Mouse (Mus musculus) monocyte, adult 5-6 weeks (primary cell): Measurements from ENCODE around the gene Wdr26. TPM values are rescaled to one million over a fixed set of nuclear protein-coding genes. Genes with fewer than 3 reads are reported as not detected.

Experiments
- ATAC-seq: fragments of 153-309, 156-312 bp; replicated peaks from 2 replicates; pipeline ENCODE4 v1.8.0; 2017; ENCODE audit warnings: mild to moderate bottlenecking; ENCODE audit not compliant: low TSS enrichment, insufficient number of reproducible peaks, severe bottlenecking, poor library complexity, low FRiP score
- total RNA-seq: library from RNA; stranded (forward); fragments of 200-1000, 200-491, 200-594 nt; gene quantifications from 3 replicates; pipeline ENCODE4 v1.2.3, GENCODE M21; 2017

The Wdr26 gene
- total RNA-seq, 1 experiment from 2014 or later = 228 TPM

DNA sequence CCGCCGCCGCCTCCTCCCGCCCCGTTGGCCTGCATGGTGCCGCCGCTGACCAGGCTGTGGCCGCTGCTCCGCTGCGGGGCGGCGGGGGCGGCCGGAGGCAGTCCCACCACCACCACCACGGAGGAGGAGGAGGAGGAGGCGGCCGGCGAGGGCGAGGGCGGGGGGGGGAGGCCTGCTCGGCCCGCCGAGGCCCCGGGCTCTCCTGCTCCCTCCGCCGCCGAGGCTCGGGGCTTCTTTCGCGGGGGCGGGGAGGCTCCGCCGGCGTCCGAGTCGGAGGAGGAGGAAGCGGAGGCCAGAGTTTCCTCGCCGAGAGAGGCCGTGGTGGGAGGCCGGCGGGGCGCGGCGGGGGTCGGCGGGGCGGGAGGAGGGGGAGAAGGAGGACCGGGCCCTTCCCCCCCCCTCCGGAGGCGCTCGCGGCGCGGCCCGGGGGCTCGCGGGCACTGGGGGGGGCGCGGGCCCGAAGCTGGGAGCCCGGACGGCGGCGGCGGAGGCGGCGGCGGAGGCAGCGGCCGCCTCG, 340 bp downstream of the Wdr26 start:
- ATAC-seq = no peak

DNA sequence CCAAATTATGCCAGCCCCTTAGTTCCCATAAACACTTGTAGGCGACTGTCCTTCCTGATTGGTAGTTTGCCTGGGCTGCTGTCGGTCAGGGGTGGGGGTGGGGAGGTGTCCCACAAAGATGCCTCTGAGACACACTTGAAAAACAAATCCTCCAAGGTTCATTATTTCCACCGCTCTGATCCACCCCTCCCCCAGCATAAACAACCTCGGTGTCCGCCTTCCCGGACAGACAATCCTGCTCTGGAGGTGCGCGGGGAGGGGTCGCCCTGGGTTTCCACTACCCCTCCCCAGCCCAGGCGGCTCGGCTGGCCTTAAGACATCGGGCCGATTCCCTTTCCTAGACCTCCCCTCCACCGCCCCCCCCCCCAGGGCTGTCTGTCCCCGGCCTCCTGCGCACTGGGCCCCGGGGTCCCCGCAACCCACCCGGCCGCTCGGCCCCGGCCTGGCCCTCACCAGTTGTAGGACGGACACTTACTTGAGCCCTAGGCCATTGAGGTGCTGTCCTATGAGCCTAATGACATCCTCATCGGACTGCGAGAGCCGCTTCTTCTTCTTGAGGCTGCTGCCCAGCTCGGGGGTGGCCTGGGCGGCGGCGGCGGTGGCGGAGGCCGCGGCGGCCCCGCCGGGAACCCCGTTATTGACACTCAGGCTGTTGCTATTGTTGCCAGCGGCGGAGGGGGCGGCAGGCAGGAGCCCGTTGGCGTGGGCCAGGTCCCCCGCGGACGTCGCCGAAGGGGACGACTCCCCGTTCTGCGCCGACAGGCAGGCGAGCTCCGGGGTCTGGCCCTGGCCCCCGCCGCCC, 999 bp downstream of the Wdr26 start:
- ATAC-seq = peak; percentile 24

GRCm38 (mm10) chr1:181210147-181210546, 1.7 kb downstream of the Wdr26 start:
- no peak for ATAC-seq

GRCm38 (mm10) chr1:181199446-181199845, 12.4 kb downstream of the Wdr26 start:
- no peak for ATAC-seq

GRCm38 (mm10) chr1:181188925-181189324, 22.9 kb downstream of the Wdr26 start:
- no peak for ATAC-seq

GRCm38 (mm10) chr1:181170210-181170609, 41.6 kb downstream of the Wdr26 start:
- ATAC-seq = peak; percentile 73

GRCm38 (mm10) chr1:181168377-181168776, 43.4 kb downstream of the Wdr26 start:
- no peak for ATAC-seq

DNA sequence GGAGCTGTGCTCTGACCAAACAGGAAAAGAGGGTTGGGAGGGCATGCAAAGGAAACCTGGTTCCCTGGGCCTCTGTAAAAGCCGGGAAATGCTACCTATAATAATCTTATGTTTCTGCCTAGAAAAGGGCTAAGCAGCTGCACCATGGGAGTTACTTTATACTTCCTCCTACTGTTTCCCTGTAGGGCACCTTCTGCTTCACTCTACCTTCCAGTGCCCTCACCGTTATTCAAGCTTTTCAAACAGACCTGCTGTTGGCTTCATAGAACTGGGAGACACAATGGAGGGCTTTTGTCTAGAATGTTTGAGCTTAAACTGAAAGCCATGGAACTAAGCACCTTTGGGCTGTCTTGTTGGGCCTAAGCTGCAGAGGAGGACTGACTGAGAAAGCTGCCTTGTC, 44.0 kb downstream of the Wdr26 start:
- ATAC-seq = no peak

GRCm38 (mm10) chr1:181151541-181151940, 60.3 kb downstream of the Wdr26 start:
- no peak for ATAC-seq

DNA sequence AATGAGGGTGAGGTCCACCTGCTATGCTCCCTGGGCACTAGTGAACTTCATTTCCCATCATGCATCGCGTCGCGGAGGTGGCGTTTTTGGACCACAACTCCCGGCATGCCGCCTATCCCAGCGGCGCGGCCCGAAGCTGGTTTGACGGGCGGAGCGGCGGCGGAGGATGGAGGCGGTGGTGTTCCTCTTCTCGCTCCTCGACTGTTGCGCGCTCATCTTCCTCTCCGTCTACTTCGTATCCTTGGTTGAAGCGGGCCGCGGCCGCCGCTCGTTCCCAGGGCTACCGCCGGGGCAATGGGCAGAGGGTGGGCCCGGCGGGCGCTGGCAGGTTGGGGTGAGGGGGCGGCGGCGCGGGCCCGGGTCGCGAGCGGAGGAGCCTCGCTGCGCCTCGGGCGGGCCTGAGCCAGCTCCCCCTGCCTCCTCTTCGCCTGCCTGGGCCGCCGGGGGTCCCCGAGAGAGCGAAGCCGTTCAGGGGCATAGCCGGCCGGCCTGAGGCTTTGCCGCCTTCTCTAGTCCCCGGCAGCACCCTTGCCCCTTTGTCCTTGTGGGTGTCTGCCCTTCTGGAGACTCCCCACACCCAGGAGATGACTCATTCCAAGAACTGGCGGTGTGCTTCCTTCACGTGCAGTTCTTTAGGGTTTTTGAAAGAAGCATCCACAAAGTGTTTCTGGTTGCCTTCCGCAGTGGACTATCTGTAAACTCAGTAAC, 60.8 kb downstream of the Wdr26 start:
- ATAC-seq = peak; percentile 96

DNA sequence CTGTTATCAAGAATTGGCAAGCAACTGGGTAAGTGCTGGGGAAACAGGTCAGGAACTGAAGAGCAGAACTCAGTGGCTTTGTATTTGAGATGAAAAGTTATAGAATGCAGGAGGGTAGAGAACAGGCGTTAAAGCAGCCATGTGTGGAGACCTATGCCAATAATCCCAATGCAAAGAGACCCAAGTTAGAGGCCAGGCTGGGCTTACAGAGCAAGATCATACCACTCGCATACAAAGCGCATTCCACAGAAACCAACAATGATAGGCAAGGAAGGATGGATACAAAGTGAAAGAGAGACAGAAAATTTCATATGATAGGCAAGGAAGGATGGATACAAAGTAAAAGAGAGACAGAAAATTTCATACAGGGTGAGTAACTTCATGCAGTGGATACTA, 61.4 kb downstream of the Wdr26 start:
- no peak for ATAC-seq

DNA sequence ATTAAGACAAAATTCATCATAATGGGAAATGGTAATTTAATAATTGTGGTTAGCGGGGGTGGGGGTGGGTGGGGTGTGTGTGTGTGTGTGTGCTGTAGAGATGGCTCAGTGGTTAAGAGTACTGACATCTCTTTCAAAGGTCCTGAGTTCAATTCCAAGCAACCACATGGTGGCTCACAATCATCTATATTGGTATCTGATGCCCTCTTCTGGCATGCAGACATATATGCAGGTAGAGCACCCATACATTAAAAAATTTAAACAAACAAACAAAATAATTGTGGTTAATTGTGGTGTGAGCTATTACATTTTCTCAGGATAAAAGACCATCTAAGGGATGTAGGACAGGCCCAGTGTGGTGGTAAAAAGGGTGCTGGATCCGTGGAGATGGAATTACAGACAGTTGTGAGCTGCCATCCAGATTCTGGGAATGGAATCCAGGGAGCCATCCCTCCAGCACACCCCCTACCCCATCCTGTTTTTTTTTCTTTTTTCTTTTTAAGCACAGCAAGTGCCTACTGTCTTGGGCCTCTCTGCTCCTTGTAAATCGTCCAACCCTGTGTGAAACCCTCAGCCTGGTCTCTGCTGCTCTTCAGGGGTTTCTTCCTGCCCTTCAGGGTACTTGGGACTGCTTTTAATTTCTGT, 62.3 kb downstream of the Wdr26 start:
- no peak for ATAC-seq

DNA sequence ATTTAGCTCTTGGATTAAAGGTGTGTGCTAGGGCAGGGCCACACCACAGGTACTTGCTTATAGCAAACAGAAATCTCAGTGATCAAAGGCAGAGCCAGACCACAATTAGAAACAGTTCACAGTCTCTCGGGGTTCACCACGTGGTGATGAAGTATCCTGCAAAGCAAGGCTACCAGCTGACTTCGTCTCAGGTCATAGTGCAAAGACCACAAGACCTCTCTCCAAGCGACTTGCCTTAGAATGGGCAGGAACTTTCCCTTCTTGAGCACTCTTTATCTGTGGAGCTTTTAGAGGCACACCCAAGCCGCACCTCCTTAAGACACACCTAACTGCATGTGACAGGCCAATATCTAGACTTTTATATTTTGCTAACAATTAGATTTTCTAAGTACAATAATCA, 63.3 kb downstream of the Wdr26 start:
- ATAC-seq = no peak

GRCm38 (mm10) chr1:181146187-181146586, 65.6 kb downstream of the Wdr26 start:
- no peak for ATAC-seq

DNA sequence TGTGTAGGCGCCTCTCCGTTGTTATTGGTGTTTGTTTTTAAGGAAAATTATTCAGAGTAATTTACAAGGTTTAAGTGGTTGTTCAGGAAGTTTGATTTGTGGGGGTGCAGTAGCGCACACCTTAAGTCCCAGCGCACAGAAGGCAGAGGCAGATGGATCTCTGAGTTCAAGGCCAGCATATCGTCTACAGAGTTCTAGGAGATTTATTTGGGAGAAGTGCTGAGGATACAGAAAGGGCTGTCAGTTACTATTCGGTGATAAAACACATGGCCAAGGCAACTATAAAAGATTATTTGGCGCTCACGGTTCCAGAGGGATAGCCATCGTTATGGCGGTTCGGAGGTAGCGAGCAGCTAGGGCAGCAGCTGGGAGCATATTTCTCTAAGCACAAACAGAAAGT, 66.8 kb downstream of the Wdr26 start:
- no peak for ATAC-seq

DNA sequence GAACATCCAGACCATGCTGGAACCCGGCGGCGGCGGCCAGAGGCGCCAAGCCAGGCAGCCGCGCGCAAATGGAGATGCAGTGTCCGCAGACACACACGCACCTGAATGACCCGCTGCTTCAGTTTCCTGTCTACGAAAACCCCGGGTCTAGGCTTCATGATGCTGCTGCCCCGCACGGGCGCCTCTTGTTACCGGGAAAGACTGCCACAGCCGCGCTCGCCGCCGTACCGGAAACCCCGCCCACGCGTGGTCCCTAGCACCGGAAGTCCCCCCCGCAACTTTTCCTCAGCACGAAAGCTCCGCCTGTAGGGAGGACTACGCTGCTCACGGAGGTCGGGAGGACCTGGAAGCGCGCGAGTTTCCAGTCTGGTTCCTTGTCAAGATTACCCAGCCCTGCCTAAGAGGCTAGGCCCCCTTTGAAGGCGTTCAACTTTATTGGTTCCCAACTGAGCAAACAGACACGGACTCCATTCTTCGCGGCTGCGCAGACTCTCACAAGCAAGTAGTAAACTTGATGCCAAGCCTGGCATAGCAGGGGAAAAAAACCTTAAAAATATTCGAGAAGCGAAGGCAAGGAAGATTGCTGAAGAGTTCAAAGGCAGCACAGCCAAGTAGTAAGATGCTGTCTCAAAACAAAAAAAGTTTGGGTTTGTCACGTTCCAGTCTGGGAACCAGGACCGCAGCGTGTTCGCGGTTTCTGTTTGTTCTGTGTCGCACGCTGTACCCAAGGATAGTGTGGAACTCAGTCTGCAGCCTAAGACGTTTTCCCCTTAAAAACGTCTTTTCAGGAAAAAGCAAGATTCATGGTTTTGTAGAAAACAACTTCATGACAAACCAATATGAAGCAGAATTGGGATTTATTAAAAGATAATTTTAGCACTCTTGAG, 67.6 kb downstream of the Wdr26 start, which contains the start of the genes Nvl and Cnih4:
Nvl (minus strand) TSS at position 255 of the 887 bp plus-strand sequence.
Cnih4 (plus strand) TSS at position 744 of the 887 bp plus-strand sequence.
- ATAC-seq = peak; percentile 91

DNA sequence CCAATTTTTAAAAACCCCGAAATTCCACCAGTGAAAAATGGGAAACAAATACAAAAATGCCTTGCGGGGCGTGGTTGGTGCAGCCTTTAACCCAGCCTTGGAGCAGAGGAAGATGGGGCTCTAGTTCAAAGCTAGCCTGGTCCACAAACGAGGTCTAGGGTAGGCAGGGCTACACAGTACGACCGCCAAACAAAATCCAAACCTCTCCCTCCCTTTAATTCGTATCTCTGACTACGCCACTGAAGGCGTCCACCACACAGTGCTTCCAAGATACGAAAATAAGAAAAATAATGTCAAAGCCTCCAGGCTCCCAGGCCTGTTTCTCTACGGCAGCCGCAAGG, 68.2 kb downstream of the Wdr26 start:
- ATAC-seq = 0 out of 2 replicates have a peak, but pooled peaks have one; percentile 10

DNA sequence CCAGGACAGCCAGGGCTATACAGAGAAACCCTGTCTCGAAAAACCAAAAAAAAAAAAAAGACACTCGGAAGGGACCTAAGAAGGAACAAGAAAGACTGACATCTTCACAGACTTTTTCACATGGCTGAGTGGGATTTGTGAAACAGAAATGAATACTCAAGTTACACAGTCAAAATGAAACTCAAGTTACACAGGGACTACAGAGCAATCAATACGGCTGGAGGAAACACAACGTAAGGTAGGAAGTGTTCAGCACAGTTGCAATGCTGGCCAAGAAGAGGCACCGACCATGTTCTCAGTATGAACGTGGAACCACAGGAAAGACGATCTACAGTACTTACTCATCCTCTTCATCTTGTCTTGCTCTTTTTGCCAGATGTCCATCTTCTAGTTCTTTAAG, 73.1 kb downstream of the Wdr26 start:
- no peak for ATAC-seq
